ENCODE assay signal across 24 mouse cellular contexts in the genomic region with DNA sequence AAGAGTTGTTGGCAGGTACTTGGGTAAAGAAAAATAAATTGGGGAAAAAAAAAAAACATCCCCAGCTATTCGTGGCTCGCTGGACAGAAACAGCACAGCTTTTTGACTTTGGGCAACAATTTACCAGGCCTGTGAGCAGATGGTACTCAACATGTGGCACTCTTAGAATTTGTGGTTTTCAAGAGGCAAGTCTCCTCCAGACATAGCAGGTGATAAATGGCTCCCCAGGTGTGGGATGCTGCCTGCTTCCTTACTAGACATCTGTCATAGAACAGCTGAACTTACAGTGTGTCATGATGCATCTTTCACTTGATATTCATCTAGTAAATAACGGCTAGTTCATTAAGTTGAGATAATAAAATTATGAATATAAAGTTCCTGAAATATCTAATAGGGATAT.
"Had no signal": no experiment of that assay in that cellular context is flagged by ENCODE, and none has a peak within 500 bp of the region (broad histone marks: within the 10 kb centered on the region; RNA-seq: fewer than 3 reads in every experiment).

No protein-coding gene starts in this region.

- H3K9me3 ChIP-seq: kidney, embryonic 15.5 days; limb, embryonic 10.5 days; limb, embryonic 13.5 days; liver, embryonic 12.5 days; liver, embryonic 15.5 days; lung, embryonic 15.5 days; megakaryocyte, embryonic 14.5 days; midbrain, embryonic 10.5 days; midbrain, embryonic 13.5 days; neural tube, embryonic 13.5 days had no signal

- H3K27me3 ChIP-seq: kidney, embryonic 15.5 days; limb, embryonic 13.5 days; liver, embryonic 12.5 days; liver, embryonic 15.5 days; lung, embryonic 15.5 days; megakaryocyte, embryonic 14.5 days; midbrain, embryonic 13.5 days; neural tube, embryonic 13.5 days had no signal

- H3K27ac ChIP-seq: kidney, embryonic 15.5 days; left cerebral cortex, adult 2 months; limb, embryonic 10.5 days; limb, embryonic 13.5 days; liver, embryonic 12.5 days; liver, embryonic 15.5 days; lung, embryonic 15.5 days; midbrain, embryonic 10.5 days; midbrain, embryonic 13.5 days; neural tube, embryonic 13.5 days had no signal

- H3K4me1 ChIP-seq: kidney, embryonic 15.5 days; limb, embryonic 10.5 days; limb, embryonic 13.5 days; liver, embryonic 12.5 days; liver, embryonic 15.5 days; lung, embryonic 15.5 days; megakaryocyte, embryonic 14.5 days; midbrain, embryonic 10.5 days; midbrain, embryonic 13.5 days; neural tube, embryonic 13.5 days had no signal

- DNase-seq: kidney, adult 8-10 months; kidney, postnatal 10 days; kidney, postnatal 36 days; layer of hippocampus, postnatal 36 days; liver; lung, adult 18-20 months; lung, postnatal 10 days; lung, postnatal 36 days; retina, postnatal 1 day; right cerebral cortex, postnatal 25 days; spleen, adult 18-20 months; thymus, adult 18-20 months; thymus, postnatal 36 days had no signal

- H3K36me3 ChIP-seq: kidney, embryonic 15.5 days; limb, embryonic 10.5 days; limb, embryonic 13.5 days; liver, embryonic 12.5 days; liver, embryonic 15.5 days; lung, embryonic 15.5 days; midbrain, embryonic 10.5 days; midbrain, embryonic 13.5 days; neural tube, embryonic 13.5 days had no signal

- H3K9ac ChIP-seq: kidney, embryonic 15.5 days; limb, embryonic 13.5 days; liver, embryonic 12.5 days; liver, embryonic 15.5 days; lung, embryonic 15.5 days; midbrain, embryonic 13.5 days; neural tube, embryonic 13.5 days had no signal

- ATAC-seq: liver, embryonic 12.5 days; midbrain, embryonic 13.5 days had no signal

- H3K4me3 ChIP-seq: kidney, embryonic 15.5 days; left cerebral cortex, adult 2 months; limb, embryonic 10.5 days; limb, embryonic 13.5 days; liver, embryonic 12.5 days; liver, embryonic 15.5 days; lung, embryonic 15.5 days; megakaryocyte, embryonic 14.5 days; midbrain, embryonic 10.5 days; midbrain, embryonic 13.5 days; neural tube, embryonic 13.5 days had no signal

- H3K4me2 ChIP-seq: kidney, embryonic 15.5 days; limb, embryonic 13.5 days; liver, embryonic 12.5 days; liver, embryonic 15.5 days; lung, embryonic 15.5 days; midbrain, embryonic 13.5 days; neural tube, embryonic 13.5 days had no signal
